Mouse (Mus musculus): ENCODE data around the gene Mlkl.

DNA sequence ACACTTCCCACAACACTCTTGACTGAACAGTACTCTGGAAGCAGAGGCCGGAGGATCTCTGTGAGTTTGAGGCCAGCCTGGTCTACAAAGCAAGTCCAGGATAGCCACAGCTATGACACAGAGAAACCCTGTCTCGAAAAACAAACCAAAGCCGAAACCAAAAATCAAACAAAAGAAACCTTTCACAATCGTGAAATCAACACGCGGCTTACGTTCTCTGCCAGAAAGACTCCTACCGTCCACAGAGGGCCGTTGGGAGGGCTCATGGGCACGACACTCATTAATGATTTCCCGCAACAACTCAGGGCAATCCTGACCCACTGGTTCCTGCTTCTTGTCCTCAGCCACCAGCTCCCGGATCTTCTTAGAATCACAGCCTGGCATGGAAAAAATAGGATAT lies 23.2 kb downstream of the Mlkl start:
- no peak for TF ChIP-seq GATA1 (IDR thresholded peaks at IDR 0.05; ENCODE audit: low read length)
- TF ChIP-seq TAL1 (IDR thresholded peaks at IDR 0.05; ENCODE audit: low read length): no peak
